Mouse (Mus musculus) limb, embryonic 13.5 days (tissue): ENCODE results near the gene Nr1h2. TPM values are rescaled to one million over a fixed set of nuclear protein-coding genes. Genes with fewer than 3 reads are reported as not detected.

Experiments used
- ATAC-seq: fragments of 200-750 bp; cut with Nextera tagmentation; 2 replicates; pipeline ENCODE4 v1.8.0; 2017; ENCODE audit warnings: low read depth, moderate number of reproducible peaks, moderate TSS enrichment; ENCODE audit not compliant: low FRiP score
- H3K27ac ChIP-seq: fragments of 300-500 bp; sonication (generic); 2 replicates; pipeline ENCODE4 v1.5.1; 2015; ENCODE audit warnings: inconsistent platforms, mild to moderate bottlenecking, moderate library complexity
- H3K27me3 ChIP-seq: fragments of 300-500 bp; sonication (generic); 2 replicates; pipeline ENCODE4 v1.6.1; 2015; ENCODE audit warnings: mild to moderate bottlenecking, inconsistent platforms
- H3K36me3 ChIP-seq: fragments of 300-500 bp; sonication (generic); 2 replicates; pipeline ENCODE4 v1.6.1; 2015; ENCODE audit warnings: inconsistent platforms, mild to moderate bottlenecking, moderate library complexity
- H3K4me1 ChIP-seq: fragments of 300-500 bp; sonication (generic); 2 replicates; pipeline ENCODE4 v1.6.1; 2015; ENCODE audit warnings: inconsistent platforms
- H3K4me2 ChIP-seq: fragments of 300-500 bp; sonication (generic); replicated peaks from 2 replicates; pipeline ENCODE4 v1.6.1; 2015; ENCODE audit warnings: inconsistent platforms, mild to moderate bottlenecking, moderate library complexity
- H3K4me3 ChIP-seq: fragments of 300-500 bp; sonication (generic); 2 replicates; pipeline ENCODE4 v1.5.1; 2015; ENCODE audit warnings: moderate library complexity, mild to moderate bottlenecking, inconsistent platforms
- H3K9ac ChIP-seq: fragments of 300-500 bp; sonication (generic); 2 replicates; pipeline ENCODE4 v1.6.1; 2015; ENCODE audit warnings: mild to moderate bottlenecking, inconsistent platforms
- H3K9me3 ChIP-seq: fragments of 300-500 bp; sonication (generic); 2 replicates; pipeline ENCODE4 v1.6.1; 2016; ENCODE audit warnings: inconsistent platforms
- WGBS: fragments of 180-500 bp; shearing (Covaris S2); methylation state at CpG from one replicate; pipeline ENCODE4 v1.1.7; 2015; 5-methylcytosine and 5-hydroxymethylcytosine counted together
- polyA plus RNA-seq: library from polyadenylated mRNA; unstranded; fragments of >200 nt; fragmentation: Nextera tagmentation; extraction: Ambion mirVana; gene quantifications from 2 replicates; pipeline ENCODE4 v1.2.1, GENCODE M21; 2015

The Nr1h2 gene
- polyA plus RNA-seq, 1 experiment from 2014 or later, result 72.4 TPM

DNA sequence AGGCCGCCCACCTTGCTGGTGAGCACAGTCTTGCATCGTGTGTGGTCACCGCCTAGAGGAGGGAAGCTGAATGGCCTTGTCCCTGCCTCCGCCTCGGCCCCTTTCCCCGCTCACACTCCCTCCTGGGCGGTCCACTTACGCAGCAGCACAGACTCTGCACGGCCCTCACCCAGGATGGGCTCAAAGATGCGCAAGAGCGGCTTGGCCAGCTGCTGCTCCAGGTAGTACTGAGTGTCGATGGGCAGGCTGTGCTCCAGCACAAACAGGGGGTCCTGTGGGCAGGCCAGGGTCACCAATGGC lies 20.1 kb downstream of the Nr1h2 start:
- ATAC-seq, result no peak
- H3K27me3 ChIP-seq, result peaks cover 7% of the 10 kb centered on the region
- no peak overlapping the region for H3K27ac ChIP-seq
- H3K4me2 ChIP-seq, result no peak overlapping the region
- 82% methylated on average over 12 of the region's 12 CpGs for WGBS
- H3K36me3 ChIP-seq, result peaks cover 67% of the 10 kb centered on the region
- no peaks in the 10 kb centered on the region for H3K9me3 ChIP-seq
- H3K9ac ChIP-seq, result no peak overlapping the region
- H3K4me1 ChIP-seq, result no peaks in the 10 kb centered on the region
- H3K4me3 ChIP-seq, result no peak overlapping the region

DNA sequence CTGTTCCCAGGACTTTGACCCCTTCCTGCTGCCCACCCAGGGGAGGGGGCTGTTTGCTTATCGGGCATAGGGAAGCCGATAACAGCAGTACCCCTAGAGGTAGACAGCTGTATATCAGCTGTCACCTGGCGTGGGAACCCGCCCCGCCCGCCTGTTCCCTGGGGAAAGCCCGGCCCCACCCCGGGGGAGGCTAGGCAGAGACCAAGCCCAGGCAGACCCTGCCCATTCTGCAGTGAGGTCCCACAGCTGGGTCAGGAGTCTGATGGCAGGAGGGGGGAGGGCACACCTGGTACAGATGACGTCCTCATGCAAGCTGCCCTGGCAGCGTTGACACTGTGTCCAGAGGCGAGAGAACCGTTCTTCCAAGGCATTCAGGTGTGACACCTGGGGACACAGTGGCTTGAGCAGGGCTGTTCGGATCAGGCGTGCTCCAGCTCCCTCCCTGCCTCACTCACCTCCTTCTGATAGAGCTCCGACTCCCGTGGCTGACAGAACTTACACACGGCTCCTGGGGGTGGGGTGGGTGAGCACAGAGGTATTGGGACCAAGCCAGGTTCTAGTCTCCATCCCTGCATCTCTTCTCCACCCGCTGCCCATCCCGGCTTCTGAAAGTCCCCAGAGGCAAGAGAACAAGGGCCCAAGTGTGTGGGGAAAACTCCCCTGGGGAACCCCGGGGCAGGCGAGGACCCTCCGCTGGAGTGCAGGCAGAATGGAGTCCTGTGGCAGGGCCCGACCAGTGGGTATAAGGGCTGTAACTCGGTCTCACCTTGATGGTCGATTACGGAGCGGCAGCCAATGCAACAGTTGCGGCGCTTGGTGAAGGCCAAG lies 20.6 kb downstream of the Nr1h2 start:
- Histone ChIP-seq H3K4me3 (no peak overlapping the region), H3K4me2 (no peak overlapping the region), H3K27ac (no peak overlapping the region), H3K9ac (no peak overlapping the region), H3K4me1 (peaks cover 2% of the 10 kb centered on the region), H3K9me3 (no peaks in the 10 kb centered on the region), H3K27me3 (peaks cover 13% of the 10 kb centered on the region), H3K36me3 (peaks cover 61% of the 10 kb centered on the region)
- ATAC-seq, result no peak
- 85% methylated on average over 29 of the region's 29 CpGs for WGBS

- Histone ChIP-seq H3K4me2 (no peak within 1 kb of the TSS), H3K9me3 (no peaks in the 10 kb centered on the region), H3K4me3 (no peak within 1 kb of the TSS), H3K27me3 (peaks cover 22% of the 10 kb centered on the region), H3K4me1 (peaks cover 8% of the 10 kb centered on the region), H3K27ac (no peak within 1 kb of the TSS), H3K36me3 (peaks cover 52% of the 10 kb centered on the region), H3K9ac (no peak within 1 kb of the TSS)
- WGBS, result 76% methylated on average over 4 of the region's 4 CpGs
- ATAC-seq, result no peak
Observed at GRCm38 (mm10) chr7:44531946-44532732, 21.6 kb downstream of the Nr1h2 start, which contains the start of gene Spib. Spib (minus strand) TSS chr7:44532071.

- Histone ChIP-seq H3K27me3 (peaks cover 31% of the 10 kb centered on the region), H3K9ac (no peak overlapping the region)
Observed at GRCm38 (mm10) chr7:44531207-44531606, 22.5 kb downstream of the Nr1h2 start.

DNA sequence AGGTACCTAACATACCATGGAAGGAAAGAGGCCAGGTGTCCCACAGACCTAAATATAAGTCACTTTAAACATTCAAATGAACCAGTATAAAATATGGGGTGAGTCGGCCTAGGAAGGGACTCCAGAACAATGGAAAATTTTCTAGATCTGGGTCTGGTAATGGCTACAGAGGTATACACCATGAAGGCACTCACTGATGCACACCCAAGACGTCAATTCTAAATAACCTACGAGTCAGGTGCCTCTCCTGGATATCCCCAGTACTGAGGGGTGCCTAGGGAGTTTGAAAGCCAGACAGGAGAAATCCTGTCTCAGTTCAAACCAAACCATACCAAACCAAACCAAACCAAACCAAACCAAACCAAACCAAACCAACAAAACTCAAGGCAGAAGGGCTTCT lies 23.2 kb downstream of the Nr1h2 start:
- H3K27me3 ChIP-seq, result peaks cover 38% of the 10 kb centered on the region
- 66% methylated on average over 3 of the region's 3 CpGs for WGBS
- no peak overlapping the region for H3K4me3 ChIP-seq
- H3K4me2 ChIP-seq, result no peak overlapping the region
- H3K36me3 ChIP-seq, result peaks cover 35% of the 10 kb centered on the region
- H3K9ac ChIP-seq, result no peak overlapping the region
- no peaks in the 10 kb centered on the region for H3K9me3 ChIP-seq
- H3K4me1 ChIP-seq, result peaks cover 8% of the 10 kb centered on the region
- H3K27ac ChIP-seq, result no peak overlapping the region
- no peak for ATAC-seq

More at GRCm38 (mm10) chr7:44531207-44531606, 22.5 kb downstream of the Nr1h2 start:
- no peak for ATAC-seq
- Histone ChIP-seq H3K4me3 (no peak overlapping the region), H3K27ac (no peak overlapping the region), H3K4me2 (no peak overlapping the region), H3K9me3 (no peaks in the 10 kb centered on the region), H3K36me3 (peaks cover 42% of the 10 kb centered on the region), H3K4me1 (peaks cover 8% of the 10 kb centered on the region)
- WGBS, result 42% methylated on average over 5 of the region's 5 CpGs

- ATAC-seq, result no peak
- Histone ChIP-seq H3K27me3 (peaks cover 48% of the 10 kb centered on the region), H3K4me1 (peaks cover 14% of the 10 kb centered on the region), H3K4me2 (no peak overlapping the region), H3K4me3 (no peak overlapping the region), H3K9ac (0 out of 2 replicates have a peak overlapping the region, but pooled peaks have one; percentile 4), H3K36me3 (peaks cover 25% of the 10 kb centered on the region), H3K9me3 (no peaks in the 10 kb centered on the region), H3K27ac (no peak overlapping the region)
- 70% methylated on average over 5 of the region's 5 CpGs for WGBS
Observed at GRCm38 (mm10) chr7:44529518-44529917, 24.2 kb downstream of the Nr1h2 start.

DNA sequence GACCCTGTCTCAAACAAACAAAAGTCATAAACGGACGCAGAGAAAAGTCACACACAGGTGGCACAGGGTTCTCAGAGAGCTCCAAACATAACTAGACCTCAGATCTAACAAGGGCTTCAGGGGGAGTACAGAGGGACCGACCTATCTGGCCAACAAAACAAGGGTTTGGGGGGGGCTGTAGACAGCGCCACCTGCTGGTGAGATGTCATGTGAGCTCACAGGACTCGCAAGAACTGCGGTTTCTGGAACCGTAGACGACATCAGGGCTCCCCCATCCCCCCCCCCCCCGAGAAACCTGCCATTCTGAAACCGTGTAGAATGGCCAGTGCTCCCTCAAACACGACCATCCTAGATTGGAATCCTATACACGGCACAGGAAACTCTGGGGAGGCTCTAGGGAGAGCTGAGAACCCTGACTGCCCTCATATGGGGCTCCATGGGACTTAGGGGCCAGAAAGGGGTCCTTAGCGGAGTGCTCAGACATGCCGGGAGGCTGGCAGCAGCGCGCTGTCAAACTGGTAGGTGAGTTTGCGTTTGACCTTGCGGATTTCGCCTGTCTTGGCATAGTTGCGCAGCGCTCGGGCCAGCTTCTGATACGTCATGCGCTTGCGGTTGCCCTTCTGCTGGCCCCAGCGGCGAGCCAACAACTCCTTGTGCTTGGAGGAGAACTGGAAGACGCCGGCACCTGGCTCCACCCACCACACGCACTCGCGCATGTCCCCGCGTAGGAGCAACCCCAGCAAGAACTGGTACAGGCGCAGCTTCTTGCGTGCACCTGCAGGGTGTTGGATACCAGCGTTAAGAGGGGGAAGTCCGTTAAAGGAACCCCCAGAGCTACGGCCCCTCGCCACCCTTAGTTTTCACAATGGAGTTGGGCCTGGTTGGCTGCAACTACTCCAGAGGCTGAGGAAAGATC lies 26.0 kb downstream of the Nr1h2 start:
- Histone ChIP-seq H3K4me3 (peak overlapping the region; percentile 43), H3K9ac (peak overlapping the region; percentile 56), H3K27me3 (peaks cover 66% of the 10 kb centered on the region), H3K9me3 (no peaks in the 10 kb centered on the region), H3K4me2 (peak overlapping the region; percentile 77), H3K27ac (no peak overlapping the region), H3K36me3 (peaks cover 8% of the 10 kb centered on the region), H3K4me1 (peaks cover 15% of the 10 kb centered on the region)
- WGBS, result 5% methylated on average over 40 of the region's 40 CpGs
- no peak for ATAC-seq

DNA sequence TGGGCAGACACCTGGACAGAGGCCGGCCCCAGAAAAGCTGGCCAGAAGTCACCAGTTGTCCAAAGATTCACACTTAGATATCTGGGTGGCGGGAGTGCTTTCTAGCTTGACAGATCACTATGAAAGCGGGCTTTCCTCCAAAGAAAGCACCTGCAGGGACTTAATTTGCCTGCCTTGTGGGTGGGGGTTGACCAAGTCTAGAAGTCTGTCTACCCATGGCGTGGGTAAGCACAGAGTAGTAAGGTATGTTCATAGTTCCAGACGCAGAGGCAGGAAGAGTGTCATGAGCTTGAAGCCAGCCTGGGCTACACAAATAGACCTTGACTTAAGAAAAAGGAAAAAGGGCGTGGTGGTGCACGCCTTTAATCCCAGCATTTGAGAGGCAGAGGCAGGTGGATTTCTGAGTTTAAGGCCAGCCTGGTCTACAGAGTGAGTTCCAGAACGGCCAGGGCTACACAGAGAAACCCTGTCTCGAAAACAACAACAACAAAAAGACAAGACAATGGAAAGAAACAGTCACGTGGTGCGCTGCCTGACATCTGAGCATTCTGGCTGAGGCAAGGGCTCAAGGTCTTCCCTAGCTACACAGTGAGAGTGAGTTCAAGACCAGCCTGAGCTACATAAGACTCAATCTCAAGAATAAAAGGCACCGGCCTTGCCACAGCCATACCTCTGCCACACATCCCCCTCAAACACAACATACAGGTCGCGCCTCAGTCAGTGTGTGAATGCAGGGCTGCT lies 27.2 kb downstream of the Nr1h2 start:
- Histone ChIP-seq H3K9ac (no peak overlapping the region), H3K36me3 (no peaks in the 10 kb centered on the region), H3K9me3 (no peaks in the 10 kb centered on the region), H3K27ac (no peak overlapping the region), H3K4me3 (no peak overlapping the region), H3K4me1 (peaks cover 16% of the 10 kb centered on the region), H3K4me2 (no peak overlapping the region), H3K27me3 (peaks cover 78% of the 10 kb centered on the region)
- WGBS, result 84% methylated on average over 14 of the region's 14 CpGs
- ATAC-seq, result no peak

- ATAC-seq, result no peak
- H3K36me3 ChIP-seq, result no peaks in the 10 kb centered on the region
- H3K4me1 ChIP-seq, result peaks cover 17% of the 10 kb centered on the region
- H3K4me2 ChIP-seq, result peak overlapping the region; percentile 14; the same call in 1 of the 2 replicates
- H3K27me3 ChIP-seq, result peaks cover 89% of the 10 kb centered on the region
- peak overlapping the region; percentile 3; the same call in 1 of the 2 replicates for H3K4me3 ChIP-seq
- peak overlapping the region; percentile 31 for H3K9ac ChIP-seq
- WGBS, result 11% methylated on average over 22 of the region's 22 CpGs
- no peak overlapping the region for H3K27ac ChIP-seq
- H3K9me3 ChIP-seq, result no peaks in the 10 kb centered on the region
Observed at GRCm38 (mm10) chr7:44525126-44525832, 28.5 kb downstream of the Nr1h2 start.

DNA sequence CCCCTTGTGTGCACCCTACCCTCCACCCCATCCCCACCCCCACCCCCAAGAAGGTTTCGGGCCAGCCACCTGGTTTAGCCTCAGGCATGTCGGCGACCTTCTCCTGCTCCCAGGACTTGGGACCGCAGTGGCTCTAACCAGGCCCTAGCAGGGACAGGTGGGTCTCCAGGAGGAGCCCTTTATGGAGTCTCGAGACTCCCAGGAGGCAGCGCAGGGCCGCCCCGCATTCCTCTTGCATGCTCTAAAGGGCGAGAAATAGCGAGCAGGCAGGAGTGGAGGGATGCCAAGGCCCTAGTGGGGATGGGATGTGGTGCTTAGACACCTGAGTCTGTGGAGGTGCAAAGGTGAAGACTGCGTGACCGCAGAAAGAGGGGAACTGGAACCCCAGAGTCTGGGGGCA lies 29.2 kb downstream of the Nr1h2 start, which contains the start of gene Mybpc2:
Gene Mybpc2, minus strand, starts transcription at position 155 of the 400 bp plus-strand sequence.
- H3K4me3 ChIP-seq, result peak within 1 kb of the TSS; percentile 3; the same call in 1 of the 2 replicates
- peaks cover 89% of the 10 kb centered on the region for H3K27me3 ChIP-seq

More for the DNA sequence above, 29.2 kb downstream of the Nr1h2 start, which contains the start of gene Mybpc2:
- H3K4me1 ChIP-seq, result peaks cover 17% of the 10 kb centered on the region
- ATAC-seq, result no peak
- H3K4me2 ChIP-seq, result peak within 1 kb of the TSS; percentile 14; the same call in 1 of the 2 replicates
- peak within 1 kb of the TSS; percentile 31 for H3K9ac ChIP-seq
- 27% methylated on average over 12 of the region's 12 CpGs for WGBS
- no peaks in the 10 kb centered on the region for H3K36me3 ChIP-seq
- H3K9me3 ChIP-seq, result no peaks in the 10 kb centered on the region
- no peak within 1 kb of the TSS for H3K27ac ChIP-seq
